Mouse (Mus musculus): ENCODE data around the gene Fras1.

Fras1 gene

DNA sequence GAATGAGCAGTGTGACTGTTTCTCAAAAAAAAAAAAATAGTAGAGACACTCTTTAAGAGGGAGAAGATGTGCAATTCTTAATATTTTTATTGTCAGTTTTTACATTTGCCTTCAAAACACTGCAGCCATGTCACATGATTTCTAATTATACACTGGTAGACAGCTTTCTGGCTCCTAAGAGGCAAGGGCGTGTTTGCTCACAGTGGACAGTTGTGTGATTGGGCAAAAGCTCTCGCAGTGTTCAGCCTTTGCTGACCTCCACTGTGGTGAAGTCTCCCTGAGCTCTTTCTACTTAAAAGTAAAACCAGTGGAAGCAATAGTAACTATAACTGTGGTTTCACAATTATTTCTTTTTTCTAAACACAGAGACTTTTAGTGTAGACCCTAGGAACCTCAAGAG lies 315.1 kb downstream of the Fras1 start:
- no peak for DNase-seq (ENCODE audit: low spot score)

DNA sequence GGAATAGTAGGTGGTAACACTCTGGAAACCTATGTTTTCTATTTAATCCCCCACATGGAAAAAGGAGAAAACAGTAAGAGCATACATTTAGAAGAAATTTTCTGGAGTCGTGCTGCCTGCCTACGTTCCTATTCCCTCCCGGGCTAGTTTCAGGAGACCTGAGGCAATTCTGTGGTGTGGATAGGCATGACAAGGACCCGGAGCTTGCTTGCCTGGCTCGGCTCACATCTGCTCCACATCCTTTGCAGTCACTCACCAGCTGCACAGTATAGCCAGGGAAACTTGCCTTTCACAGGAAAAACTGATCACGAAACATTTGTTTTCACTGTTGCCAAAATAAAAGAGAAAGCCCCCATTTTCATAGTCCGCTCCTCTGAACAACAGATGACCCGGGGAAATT lies 325.2 kb downstream of the Fras1 start:
- no peak for DNase-seq (ENCODE audit: low spot score)

DNA sequence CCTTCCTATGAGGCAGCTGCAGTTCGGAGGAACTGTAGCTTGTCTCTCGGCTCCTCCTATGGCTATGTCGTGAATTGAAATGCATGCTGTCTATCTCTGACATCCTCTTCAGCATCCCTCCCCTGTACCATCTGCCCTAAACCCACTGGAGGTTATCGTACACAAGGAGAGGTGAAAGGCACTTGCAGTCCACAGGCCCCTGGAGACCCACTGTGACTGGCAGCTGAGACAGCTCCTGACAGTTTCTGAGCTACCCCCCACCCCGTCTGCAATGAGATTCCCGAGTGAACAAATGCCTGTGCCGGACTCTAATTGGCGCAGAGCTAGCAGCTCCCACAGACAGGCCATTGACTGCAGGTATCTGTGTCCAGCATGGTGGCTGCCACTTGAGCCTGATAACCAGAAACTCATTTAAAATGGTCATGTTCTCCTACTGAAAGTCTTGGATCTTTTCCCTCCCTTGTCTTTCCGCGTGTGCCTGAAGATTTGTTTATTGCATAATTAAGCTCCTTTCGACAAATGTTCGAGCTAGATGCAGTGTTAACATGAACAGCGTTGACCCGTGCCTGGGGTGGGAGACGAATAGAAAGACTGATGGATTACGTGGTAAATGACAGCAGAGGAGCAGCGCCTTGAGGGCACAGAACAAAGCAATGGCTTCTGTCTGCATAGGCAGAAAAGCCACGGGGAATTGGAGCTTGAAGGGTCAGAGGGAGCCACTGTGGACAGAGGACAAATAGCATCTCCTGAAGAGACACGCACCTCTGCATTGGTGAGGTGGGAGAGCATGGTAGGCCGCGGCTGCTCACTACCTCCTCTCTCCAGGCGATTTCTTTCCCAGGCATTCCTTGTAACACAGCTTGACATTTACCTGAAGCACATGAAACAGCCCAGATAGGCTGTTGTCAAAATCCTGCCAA lies 329.2 kb downstream of the Fras1 start:
- no peak for DNase-seq (ENCODE audit: low spot score)

DNA sequence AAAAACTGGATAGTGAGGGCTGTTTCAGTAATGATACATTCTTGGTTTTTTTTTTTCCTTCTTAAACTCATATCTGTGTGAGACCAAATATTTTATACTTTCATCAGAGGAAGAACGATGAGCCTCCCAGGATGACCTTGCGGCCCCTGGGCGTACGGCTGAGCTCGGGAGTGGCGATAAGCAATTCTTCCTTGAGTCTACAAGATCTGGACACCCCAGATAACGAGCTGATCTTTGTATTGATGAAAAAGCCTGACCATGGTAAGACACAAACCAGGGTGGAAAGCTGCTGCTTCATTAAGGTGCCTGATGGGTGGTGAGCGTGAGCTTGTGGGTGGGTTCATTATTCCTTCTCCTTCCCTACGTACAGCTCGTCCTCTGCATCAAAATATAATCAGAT lies 334.8 kb downstream of the Fras1 start:
- no peak for DNase-seq (ENCODE audit: low spot score)

DNA sequence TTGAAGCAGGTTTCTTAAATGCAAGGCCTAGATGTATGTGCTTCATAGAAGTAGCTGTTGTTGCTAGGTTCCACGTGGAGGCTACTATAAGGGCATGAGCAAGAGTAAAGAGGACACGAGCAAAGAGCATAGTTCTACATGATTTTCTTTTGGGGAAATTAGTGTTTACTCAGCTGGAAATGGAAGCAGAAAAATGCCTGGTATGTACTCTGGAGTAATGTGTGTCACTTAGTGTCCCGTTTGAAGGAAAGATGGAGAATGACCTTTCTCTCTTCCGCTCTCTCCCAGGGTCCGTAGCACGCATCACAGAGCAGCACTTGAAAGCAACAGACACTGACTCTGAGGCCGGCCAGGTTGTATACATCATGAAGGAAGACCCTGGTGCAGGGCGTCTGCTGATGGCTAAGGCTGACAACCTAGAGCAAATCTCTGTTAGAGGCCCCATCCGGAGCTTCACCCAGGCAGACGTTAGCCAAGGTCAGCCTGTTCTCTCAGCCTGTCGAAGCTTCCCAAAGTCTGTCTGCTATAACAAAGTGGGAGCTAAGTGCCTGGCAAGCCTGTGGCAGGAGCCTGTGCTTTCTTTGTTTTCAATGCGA lies 338.4 kb downstream of the Fras1 start:
- DNase-seq (ENCODE audit: low spot score), result no peak

DNA sequence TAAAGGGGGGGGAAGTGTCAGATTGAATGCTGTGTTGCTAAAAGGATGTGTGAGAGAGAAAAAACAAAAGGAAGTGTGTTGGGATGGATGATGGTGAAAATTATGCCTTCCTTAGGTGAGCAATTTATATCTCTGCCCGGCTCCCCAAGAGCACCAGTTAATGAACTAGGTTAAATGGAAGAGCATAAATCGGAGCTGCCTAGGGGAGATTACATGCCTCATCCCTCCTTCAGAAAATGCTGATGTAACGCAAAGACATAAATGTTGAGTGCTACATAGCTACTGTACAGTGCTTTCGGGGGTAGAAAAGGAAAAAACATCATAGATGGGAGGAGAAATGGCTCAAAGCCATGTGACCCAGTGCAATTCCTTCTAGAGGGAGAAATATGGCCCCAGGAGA lies 339.0 kb downstream of the Fras1 start:
- no peak for DNase-seq (ENCODE audit: low spot score)

DNA sequence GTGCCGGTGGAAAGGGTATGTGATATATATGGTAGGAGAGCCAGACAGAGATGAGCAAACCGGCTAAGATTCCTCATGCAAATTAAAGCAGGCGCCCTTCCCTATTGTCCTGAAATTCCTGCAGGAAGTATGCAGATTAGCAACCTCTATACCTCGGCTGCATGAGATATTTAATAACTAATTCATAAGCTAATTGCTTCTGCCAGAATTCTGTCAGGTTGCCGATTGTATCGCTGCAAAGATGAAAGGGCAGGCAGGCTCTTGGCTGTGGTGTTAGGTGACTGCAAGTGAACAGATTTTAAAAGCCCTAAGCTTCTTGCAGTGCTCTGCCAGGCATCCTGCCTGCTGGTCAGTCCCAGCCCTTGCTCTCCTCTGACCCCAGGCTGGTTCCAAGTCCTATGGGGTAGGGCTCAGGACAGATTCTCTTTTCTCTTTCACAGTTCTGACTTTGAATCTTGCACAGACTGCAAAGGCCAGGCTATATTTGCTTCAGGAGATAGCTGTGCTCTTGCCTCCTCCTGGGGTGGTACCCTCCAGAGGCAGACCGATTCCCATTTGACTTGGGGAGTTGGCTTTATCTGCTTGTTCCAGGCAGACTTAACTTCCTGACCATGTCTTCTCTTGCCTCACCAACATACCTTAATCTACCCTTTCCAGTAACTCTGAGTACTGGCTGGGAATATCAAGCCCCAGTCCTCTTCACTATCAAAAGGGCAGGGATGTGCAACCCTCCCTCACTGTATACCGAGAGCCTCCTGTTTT lies 342.7 kb downstream of the Fras1 start:
- DNase-seq (ENCODE audit: low spot score), result no peak

DNA sequence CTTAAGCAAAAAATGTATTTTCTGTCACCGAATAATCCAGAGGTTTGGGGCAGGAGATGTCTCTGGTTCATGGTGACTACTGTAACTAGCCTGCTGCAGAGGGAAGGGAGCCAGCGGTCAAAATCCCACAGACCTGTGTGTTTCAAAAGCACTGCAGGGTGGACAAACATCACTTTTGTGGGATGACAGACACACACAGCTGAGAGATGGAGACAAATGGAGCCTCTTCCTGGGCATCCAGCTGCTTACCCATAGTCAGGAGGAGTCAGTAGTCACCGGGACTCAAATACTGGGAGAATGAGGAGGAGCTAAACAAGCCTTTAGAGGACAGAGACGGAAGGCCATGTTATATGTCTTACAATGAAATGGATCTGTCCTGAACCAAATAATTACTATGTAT lies 343.9 kb downstream of the Fras1 start:
- no peak for DNase-seq (ENCODE audit: low spot score)

DNA sequence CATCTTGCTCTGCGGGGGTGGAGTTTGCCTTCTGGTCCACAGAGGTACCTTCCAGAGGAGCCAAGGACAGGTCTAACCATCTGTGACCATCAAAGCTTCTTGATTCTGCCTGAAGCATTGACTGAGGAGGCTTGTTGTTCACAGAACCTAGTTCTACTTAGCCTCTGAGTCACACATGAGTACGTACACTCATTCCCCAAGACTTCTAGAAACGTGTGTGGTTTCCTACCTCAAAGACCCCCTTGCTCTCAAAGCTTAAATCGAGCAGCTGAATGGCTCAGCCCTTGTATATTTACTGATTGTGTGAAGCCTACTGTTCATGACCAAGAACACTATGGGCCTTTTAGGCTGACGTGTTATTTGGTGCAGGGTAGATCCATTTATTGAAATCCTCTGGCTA lies 344.8 kb downstream of the Fras1 start:
- no peak for DNase-seq (ENCODE audit: low spot score)

DNA sequence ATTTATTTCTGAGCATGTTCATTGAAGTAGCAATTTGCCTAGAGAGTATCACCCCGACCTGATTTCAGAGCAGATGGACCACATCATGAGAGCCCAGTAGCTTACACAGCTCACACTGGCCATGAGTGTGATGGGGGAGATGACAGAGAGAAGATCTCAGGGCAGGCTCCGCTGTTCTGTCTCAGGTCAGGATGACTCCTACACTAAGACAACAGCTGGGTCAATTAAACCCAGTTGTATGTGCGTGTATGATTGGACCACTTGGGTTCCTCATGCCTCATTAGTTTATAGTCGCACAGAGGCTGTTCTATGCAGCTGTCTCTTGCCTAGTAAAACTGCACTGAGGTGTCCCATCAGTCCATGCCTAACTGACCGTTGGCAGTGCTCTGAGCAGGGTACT lies 345.5 kb downstream of the Fras1 start:
- DNase-seq (ENCODE audit: low spot score), result no peak

DNA sequence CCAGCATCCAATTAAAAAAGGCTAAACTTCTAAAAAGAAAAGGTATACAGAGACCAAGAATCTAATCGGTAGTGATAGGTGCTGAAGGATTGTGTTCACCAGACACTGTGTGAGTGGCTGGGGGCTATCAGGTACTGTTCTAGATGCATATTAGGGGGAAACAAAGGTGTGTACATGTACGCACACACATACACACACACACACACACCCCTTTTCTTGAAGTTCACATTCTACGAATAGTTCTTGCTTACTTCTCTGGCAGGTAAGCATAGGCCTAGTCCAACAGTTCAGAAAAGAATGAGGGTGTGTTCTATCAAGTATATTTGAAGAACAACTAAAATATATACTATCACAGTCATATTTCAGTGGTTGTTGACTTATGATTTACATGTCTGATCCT lies 348.9 kb downstream of the Fras1 start:
- no peak for DNase-seq (ENCODE audit: low spot score)

DNA sequence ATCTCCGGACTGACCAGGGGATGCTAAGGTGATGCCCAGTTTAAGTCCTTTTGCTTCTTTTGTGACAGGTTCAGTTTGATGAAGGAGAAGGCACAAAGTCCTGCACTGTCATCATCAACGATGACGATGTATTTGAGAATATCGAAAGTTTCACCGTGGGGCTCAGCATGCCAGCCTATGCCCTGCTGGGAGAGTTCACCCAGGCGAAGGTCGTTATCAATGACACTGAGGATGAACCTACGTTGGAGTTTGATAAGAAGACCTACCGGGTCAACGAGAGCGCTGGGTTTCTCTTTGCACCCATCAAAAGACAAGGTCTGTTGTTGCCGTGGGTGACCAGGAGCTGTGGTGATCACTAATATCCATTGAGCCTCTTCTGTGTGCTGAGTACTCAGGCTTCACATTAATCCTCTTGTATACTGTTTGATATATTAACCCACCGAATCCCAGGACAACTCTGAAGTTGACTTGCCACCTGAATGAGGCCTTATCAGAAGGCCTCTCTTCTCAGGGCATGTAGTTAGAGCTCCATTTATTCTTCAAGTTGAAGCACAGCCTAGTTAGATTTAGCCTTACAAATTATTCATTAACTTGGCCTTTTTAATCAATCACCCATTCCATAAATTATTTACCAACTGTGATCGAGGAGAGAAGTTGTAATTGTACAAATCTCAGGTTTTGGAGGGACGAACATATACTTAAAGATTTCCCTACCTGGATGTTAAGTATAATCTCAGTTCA lies 365.6 kb downstream of the Fras1 start:
- no peak for DNase-seq (ENCODE audit: low spot score)

DNA sequence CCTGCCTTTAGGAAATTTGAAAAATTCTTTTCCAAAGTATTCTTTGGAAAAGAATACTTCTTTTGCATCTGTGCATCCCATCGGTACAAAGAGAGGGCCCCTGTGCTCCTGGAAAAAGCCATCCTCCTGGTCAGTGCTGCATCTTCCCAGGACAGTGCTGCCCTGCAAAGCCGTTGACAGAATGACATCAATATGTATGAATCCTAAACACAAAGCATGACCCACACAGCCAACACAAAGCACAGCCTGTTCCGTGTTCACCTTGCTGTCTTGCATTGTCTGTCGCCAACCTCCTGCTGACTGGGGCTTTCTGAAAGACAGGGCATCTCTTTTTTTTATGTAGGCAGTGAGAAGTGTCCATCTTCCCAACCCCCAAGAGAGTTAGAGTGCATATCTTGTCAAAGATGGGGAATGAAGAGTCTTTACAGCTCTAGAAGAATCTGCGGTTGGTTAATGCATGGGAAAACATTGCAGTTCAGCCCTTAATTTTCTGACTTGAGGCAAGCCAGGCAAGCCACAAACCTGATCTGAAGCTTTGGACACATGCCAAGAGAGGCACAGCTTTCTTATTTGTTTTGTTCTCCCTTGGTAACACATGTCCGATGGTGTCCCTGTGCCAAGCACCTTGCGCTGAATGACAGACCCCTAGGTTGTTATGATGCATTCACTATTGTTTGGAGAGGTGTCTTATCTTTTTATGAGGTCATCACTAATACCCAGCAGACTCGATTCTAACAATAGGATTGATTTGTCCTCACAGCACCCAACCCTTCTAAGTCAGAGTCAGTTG lies 373.6 kb downstream of the Fras1 start:
- no peak for DNase-seq (ENCODE audit: low spot score)

DNA sequence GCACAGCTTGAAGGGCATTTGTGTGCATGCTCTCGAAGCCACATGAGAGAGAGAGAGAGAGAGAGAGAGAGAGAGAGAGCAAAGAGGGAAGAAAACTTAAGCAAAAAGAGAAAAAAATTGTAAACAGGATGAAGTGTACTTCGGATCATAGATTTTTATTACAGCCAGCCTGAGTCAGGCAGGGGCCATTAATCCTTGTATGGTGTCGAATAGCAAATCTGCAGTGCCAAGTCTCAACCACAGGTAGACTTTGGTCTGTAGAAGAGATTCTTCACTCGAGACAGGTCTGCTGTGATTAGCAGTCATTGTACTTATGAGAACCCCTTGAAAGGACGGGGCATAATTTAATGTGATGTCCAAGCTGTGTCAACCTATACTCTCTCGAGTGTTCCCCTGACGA lies 383.9 kb downstream of the Fras1 start:
- no peak for DNase-seq (ENCODE audit: low spot score)

DNA sequence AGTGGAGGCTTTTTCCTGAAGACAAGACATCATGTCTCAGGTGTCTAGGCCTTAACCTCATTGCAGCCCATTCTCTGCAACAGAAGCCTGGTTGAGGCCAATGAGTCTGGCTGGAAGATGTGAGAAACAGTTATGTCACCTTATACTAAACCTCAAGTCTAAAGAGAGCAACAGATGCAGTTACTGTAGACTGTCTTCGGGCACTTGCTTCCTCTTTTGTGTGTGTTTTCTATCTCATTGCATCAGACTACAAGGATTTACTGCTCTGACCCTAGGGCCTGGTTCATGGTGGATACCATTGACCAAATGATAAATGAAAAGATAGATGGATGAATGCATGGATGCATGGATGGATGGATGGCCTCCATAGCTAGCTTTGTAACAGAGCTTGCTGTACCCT lies 388.3 kb downstream of the Fras1 start:
- no peak for DNase-seq (ENCODE audit: low spot score)

DNA sequence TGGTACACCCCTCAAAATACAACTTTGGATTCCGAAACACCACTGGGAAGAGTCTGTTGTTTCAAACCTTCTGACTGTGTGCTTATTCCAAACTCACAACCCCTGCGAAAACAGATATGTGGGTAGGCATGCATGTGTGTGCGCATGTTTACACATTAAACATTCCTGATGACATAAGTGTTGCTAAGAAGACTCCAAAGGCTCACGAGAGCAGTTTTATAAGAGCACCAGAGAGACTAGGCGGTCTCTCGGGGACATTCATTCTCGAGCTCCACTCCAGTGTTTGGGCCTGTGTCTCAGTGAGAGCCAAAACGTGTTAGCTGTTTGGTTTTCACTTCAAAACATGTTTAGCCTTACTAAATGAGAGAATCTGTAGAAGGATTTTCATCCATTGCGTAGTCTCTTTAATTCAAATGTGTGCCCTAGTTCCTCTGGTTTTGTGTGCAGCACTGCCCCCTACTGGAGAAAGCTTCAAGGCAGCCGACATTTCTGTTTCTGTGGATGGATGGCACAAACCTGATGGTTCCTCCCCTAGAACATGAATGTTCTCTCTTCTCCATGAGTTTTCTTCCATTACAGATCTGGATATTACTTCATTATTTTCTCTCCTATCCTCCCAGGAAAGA lies 395.2 kb downstream of the Fras1 start:
- no peak for DNase-seq (ENCODE audit: low spot score)

DNA sequence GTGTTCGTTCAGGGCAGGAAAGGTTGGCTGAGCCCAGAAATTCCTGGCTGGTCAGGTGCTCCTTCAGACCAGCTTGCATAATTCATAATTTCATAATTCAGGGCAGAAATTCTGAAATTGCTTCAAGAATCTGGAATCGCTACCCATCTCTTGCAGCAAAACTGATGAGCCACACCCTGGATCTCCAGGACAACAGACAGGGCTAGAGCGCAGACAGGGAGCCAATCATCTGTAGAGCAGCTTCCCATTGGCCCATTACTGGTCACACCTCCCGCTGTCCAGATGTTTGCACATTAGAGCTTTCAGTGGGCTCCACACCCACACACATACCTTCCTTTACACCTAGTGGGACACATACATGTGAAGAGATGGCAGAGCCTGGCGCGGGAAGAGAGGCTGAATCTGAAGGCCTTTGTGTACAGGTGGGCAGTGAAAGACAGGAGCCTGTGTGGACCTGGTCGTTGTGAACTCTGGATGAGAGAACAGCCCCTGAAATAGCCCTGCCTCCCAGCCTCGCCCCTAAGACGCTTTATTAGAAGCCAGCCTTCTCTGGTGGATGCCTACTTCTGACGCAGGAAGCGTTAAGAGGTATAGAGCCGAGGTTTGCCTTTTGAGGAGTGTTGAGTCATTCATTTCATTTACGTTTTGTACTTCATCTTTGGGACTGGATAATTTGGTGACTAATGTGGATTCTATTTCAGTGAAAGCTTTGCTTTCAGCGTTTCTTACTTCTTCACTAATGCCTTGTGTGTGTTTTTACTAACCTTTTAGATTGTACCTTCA lies 409.9 kb downstream of the Fras1 start:
- DNase-seq (ENCODE audit: low spot score), result no peak

DNA sequence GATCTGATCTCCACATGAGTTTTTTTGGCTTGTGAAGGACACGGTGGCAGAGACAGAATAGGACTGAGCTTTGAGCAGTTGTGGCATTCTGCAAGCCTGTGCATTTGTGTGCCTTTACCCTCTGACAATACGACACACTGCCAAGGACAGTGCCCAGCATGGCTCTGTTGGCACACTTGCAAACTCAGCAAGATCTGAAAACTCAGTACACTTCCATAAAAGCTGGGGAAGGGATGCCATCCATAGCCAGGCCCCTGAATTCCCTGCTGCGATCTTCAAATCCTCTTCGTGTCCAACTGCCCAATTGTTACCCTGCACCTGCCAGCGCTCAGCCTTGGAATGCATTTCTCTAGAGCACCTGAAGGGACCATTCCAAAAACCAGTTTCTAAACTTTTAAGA lies 411.3 kb downstream of the Fras1 start:
- DNase-seq (ENCODE audit: low spot score), result no peak

DNA sequence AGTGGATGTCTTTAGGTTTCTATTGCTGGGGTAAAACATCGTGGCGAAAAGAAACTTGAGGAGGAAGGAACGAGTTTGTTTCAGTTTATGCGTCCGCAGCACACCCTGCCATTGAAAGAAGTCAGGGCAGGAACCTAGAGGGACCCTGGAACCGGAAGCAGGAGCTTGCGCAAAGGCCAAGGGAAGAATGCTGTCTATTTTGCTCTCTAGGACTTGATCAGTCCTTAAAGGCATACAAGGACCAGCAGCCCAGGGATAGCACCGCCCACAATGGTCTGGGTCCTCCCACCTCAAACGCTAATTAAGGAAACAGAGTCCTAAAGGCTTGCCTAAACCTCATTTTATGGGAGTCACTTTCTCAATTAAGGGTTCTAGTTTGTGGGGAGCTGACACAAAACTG lies 418.7 kb downstream of the Fras1 start:
- DNase-seq (ENCODE audit: low spot score), result no peak
